In the genomic region with DNA sequence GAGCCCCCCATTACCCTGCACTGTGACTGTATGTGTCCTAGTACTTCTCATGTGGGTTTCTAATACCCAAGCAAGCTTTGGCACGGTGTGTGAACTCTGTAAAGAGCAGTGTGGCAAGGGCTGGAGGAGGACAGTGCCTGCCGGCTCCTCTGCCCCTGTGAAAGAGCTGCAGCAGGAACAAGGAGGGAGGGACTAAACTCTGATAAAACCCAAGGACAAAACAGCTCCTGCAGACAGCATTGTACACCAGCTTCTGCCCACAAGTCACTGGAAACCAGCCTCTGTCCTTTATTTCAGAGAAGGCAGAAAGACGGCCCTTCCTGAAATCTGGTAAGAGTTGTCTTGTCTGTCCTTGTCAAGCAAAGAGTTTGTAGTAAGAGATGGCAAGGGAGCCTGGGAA, we compare ENCODE assay signal across 20 mouse cellular contexts. TPM values are rescaled to one million over a fixed set of nuclear protein-coding genes. Genes with fewer than 3 reads are reported as not detected.
DNase-seq lines count a peak whose midpoint lies in the region; ATAC-seq lines count a peak whose summit lies in the region.
"Had no signal": no experiment of that assay in that cellular context is flagged by ENCODE, and none has a peak within 500 bp of the region (broad histone marks: within the 10 kb centered on the region; RNA-seq: fewer than 3 reads in every experiment).

No protein-coding gene starts in this region.

- H3K36me3 ChIP-seq in hindbrain, embryonic 15.5 days: no peaks in the 10 kb centered on the region
- H3K36me3 ChIP-seq in hindbrain, embryonic 12.5 days: 0 out of 2 replicates have a peak, but pooled peaks cover 1% of the 10 kb centered on the region
- no peaks in the 10 kb centered on the region for H3K36me3 ChIP-seq in neural tube, embryonic 15.5 days
- H3K36me3 ChIP-seq: embryonic facial prominence, embryonic 12.5 days; forebrain, embryonic 15.5 days; heart, embryonic 13.5 days had no signal

- H3K4me2 ChIP-seq in hindbrain, embryonic 15.5 days: peak overlapping the region; percentile 5; the same call in 1 of the 2 replicates
- no peak overlapping the region for H3K4me2 ChIP-seq in hindbrain, embryonic 12.5 days (replicated peaks)
- H3K4me2 ChIP-seq in neural tube, embryonic 15.5 days: peak overlapping the region; percentile 35; the same call in 1 of the 2 replicates
- H3K4me2 ChIP-seq: embryonic facial prominence, embryonic 12.5 days; forebrain, embryonic 15.5 days; heart, embryonic 13.5 days had no signal

- H3K9me3 ChIP-seq in hindbrain, embryonic 15.5 days: no peaks in the 10 kb centered on the region
- H3K9me3 ChIP-seq in hindbrain, embryonic 12.5 days (replicated peaks): no peaks in the 10 kb centered on the region
- H3K9me3 ChIP-seq in neural tube, embryonic 15.5 days (replicated peaks): no peaks in the 10 kb centered on the region
- H3K9me3 ChIP-seq: embryonic facial prominence, embryonic 12.5 days; forebrain, embryonic 15.5 days; heart, embryonic 13.5 days had no signal

- H3K4me3 ChIP-seq in hindbrain, embryonic 15.5 days: no peak overlapping the region
- H3K4me3 ChIP-seq in hindbrain, embryonic 12.5 days: no peak overlapping the region
- H3K4me3 ChIP-seq in neural tube, embryonic 15.5 days (replicated peaks): no peak overlapping the region
- H3K4me3 ChIP-seq: embryonic facial prominence, embryonic 12.5 days; forebrain, embryonic 15.5 days; heart, embryonic 13.5 days had no signal

- H3K27me3 ChIP-seq in hindbrain, embryonic 15.5 days: no peaks in the 10 kb centered on the region
- H3K27me3 ChIP-seq in hindbrain, embryonic 12.5 days: no peaks in the 10 kb centered on the region
- no peaks in the 10 kb centered on the region for H3K27me3 ChIP-seq in neural tube, embryonic 15.5 days (replicated peaks)
- H3K27me3 ChIP-seq: CH12.LX; embryonic facial prominence, embryonic 12.5 days; forebrain, embryonic 15.5 days; heart, embryonic 13.5 days; Patski had no signal

- DNase-seq in adrenal gland, postnatal 14 days: peak; percentile 44
- DNase-seq in adrenal gland, postnatal 4 days (ENCODE audit: low spot score in 2 of 2): no peak
- DNase-seq in neural tube, embryonic 10.5 days (ENCODE audit: extremely low spot score, low spot score): no peak
- DNase-seq in testis, postnatal 14 days (ENCODE audit: low spot score): peak; percentile 42
- DNase-seq: cerebellum, adult 11-12 months; cerebellum, adult 9-10 months; cerebellum, postnatal 25 days; gastrocnemius, postnatal 36 days; heart, adult 11 months; heart, postnatal 36 days had no signal

- 73% methylated on average over 3 of the region's 3 CpGs for WGBS in hindbrain, embryonic 15.5 days
- 91% methylated on average over 3 of the region's 3 CpGs for WGBS in hindbrain, embryonic 12.5 days
- 76% methylated on average over 3 of the region's 3 CpGs for WGBS in neural tube, embryonic 15.5 days

- H3K9ac ChIP-seq in hindbrain, embryonic 15.5 days: no peak overlapping the region
- no peak overlapping the region for H3K9ac ChIP-seq in hindbrain, embryonic 12.5 days
- no peak overlapping the region for H3K9ac ChIP-seq in neural tube, embryonic 15.5 days (replicated peaks)
- H3K9ac ChIP-seq: embryonic facial prominence, embryonic 12.5 days; forebrain, embryonic 15.5 days; heart, embryonic 13.5 days had no signal

- H3K27ac ChIP-seq in hindbrain, embryonic 15.5 days (replicated peaks): no peak overlapping the region
- H3K27ac ChIP-seq in hindbrain, embryonic 12.5 days: no peak overlapping the region
- H3K27ac ChIP-seq in neural tube, embryonic 15.5 days (replicated peaks): no peak overlapping the region
- H3K27ac ChIP-seq: embryonic facial prominence, embryonic 12.5 days; forebrain, embryonic 15.5 days; heart, embryonic 13.5 days had no signal

- peaks cover 16% of the 10 kb centered on the region for H3K4me1 ChIP-seq in hindbrain, embryonic 15.5 days (replicated peaks)
- H3K4me1 ChIP-seq in hindbrain, embryonic 12.5 days: peaks cover 15% of the 10 kb centered on the region
- H3K4me1 ChIP-seq in neural tube, embryonic 15.5 days: peaks cover 15% of the 10 kb centered on the region
- H3K4me1 ChIP-seq: embryonic facial prominence, embryonic 12.5 days had no signal

- ATAC-seq in hindbrain, embryonic 15.5 days (ENCODE audit: low FRiP score, low read depth): no peak
- ATAC-seq in hindbrain, embryonic 12.5 days (ENCODE audit: low FRiP score): no peak
- no peak for ATAC-seq in neural tube, embryonic 15.5 days (ENCODE audit: low FRiP score)
- ATAC-seq: activated CD4-positive, CD25-positive, alpha-beta regulatory T cell, adult 4 months; forebrain, embryonic 15.5 days; intestine, embryonic 16.5 days; Patski had no signal

RNA-seq across cellular contexts. Expression of a gene that starts 2.9 kb away (rescaled TPM):
- 0.22 and 0.49 TPM in 2 replicates for total RNA-seq in adrenal gland, postnatal 14 days (2021)
- 1 to 10 TPM; 1.8 to 2.1 TPM for total RNA-seq in adrenal gland, postnatal 4 days (2021)
- polyA plus RNA-seq in hindbrain, embryonic 15.5 days (2015; fragmentation: Nextera tagmentation; extraction: Ambion mirVana): 19.0 and 22.1 TPM in 2 replicates
- 2.2 and 2.9 TPM in 2 replicates for polyA plus RNA-seq in hindbrain, embryonic 12.5 days (2016; fragmentation: Nextera tagmentation; extraction: Ambion mirVana)
- polyA plus RNA-seq in neural tube, embryonic 15.5 days (2015; fragmentation: Nextera tagmentation; extraction: Ambion mirVana): 22.1 and 22.5 TPM in 2 replicates
- total RNA-seq: gastrocnemius, postnatal 36 days had no signal
- polyA plus RNA-seq: heart, embryonic 13.5 days; intestine, embryonic 16.5 days had no signal

RNA-seq across cellular contexts. Expression of a gene that starts 46.3 kb away (rescaled TPM):
- 267 and 275 TPM in 2 replicates for total RNA-seq in adrenal gland, postnatal 14 days (2021)
- total RNA-seq in adrenal gland, postnatal 4 days (2021): 100 to 1,000 TPM; 257 to 268 TPM
- polyA plus RNA-seq in hindbrain, embryonic 15.5 days (2015; fragmentation: Nextera tagmentation; extraction: Ambion mirVana): 280 and 286 TPM in 2 replicates
- 178 and 180 TPM in 2 replicates for polyA plus RNA-seq in hindbrain, embryonic 12.5 days (2016; fragmentation: Nextera tagmentation; extraction: Ambion mirVana)
- 283 and 326 TPM in 2 replicates for polyA plus RNA-seq in neural tube, embryonic 15.5 days (2015; fragmentation: Nextera tagmentation; extraction: Ambion mirVana)

RNA-seq across cellular contexts. Expression of a gene that starts 59.7 kb away (rescaled TPM):
- 77.2 and 88.2 TPM in 2 replicates for total RNA-seq in adrenal gland, postnatal 14 days (2021)
- total RNA-seq in adrenal gland, postnatal 4 days (2021): 10 to 100 TPM; 59.4 to 61.9 TPM
- 28.0 and 29.8 TPM in 2 replicates for polyA plus RNA-seq in hindbrain, embryonic 15.5 days (2015; fragmentation: Nextera tagmentation; extraction: Ambion mirVana)
- polyA plus RNA-seq in hindbrain, embryonic 12.5 days (2016; fragmentation: Nextera tagmentation; extraction: Ambion mirVana): 38.2 and 40.0 TPM in 2 replicates
- polyA plus RNA-seq in neural tube, embryonic 15.5 days (2015; fragmentation: Nextera tagmentation; extraction: Ambion mirVana): 22.6 and 28.4 TPM in 2 replicates

Comparison
In these comparisons a context has a peak if more than half of its experiments do, and no peak if none do; other contexts are left out.
1. DNase-seq: peak in adrenal gland, postnatal 14 days (single experiment) and testis, postnatal 14 days (single experiment); none in adrenal gland, postnatal 4 days (0 of 2) and neural tube, embryonic 10.5 days (single experiment).